Mouse (Mus musculus): ENCODE measurements around the gene Ap3b1. TPM values are rescaled to one million over a fixed set of nuclear protein-coding genes. Genes with fewer than 3 reads are reported as not detected.

The Ap3b1 gene
- polyA plus RNA-seq, 1 experiment from 2014 or later, result 169 TPM

DNA sequence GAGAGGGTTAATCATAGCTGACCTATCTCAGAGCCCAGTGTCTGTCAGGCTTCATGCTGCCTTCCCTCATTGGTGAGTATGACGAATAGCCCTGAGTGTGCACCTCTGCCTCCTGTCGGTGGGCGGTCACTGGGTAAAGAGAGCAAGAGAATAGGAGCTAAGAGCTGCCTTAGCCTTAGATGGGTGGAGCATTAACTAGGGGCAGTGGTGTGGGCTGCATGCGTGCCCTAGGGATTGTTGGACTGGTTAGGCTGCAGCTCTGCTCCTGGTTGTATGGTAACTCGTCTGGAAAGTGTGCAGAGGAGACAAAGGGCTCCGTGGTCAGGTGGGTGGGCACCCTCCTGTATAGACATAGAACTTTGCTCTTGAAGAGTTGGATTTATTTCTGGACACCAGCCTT, 157.8 kb downstream of the Ap3b1 start:
- H3K79me2 ChIP-seq (ENCODE audit: inconsistent target), result no peaks in the 10 kb centered on the region

DNA sequence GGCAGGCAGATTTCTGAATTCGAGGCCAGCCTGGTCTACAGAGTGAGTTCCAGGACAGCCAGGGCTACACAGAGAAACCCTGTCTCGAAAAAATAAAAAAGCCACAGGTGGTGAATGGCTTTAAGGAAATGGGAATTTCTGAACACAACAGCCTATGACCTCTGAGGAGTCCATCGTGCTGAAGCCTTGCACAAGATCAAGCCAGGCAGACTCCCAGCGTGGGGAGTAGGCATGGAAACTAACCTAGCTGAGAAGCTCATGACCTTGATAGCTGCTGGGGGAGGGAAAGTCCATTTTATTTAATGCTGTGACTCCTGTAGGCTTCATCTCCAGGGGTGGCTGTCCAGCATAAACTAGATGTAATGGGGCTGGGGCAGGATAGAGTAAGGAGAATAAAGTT, 159.4 kb downstream of the Ap3b1 start:
- H3K36me3 ChIP-seq (ENCODE audit: inconsistent target), result peaks cover 7% of the 10 kb centered on the region; the same call in 1 of the 2 replicates
- H3K79me2 ChIP-seq (ENCODE audit: inconsistent target), result no peaks in the 10 kb centered on the region
- no peak overlapping the region for H3K27ac ChIP-seq
- 93% methylated on average over 4 of the region's 4 CpGs for WGBS (ENCODE audit: missing documents)
- H3K4me3 ChIP-seq (ENCODE audit: inconsistent target), result no peak overlapping the region

More for the DNA sequence above, 157.8 kb downstream of the Ap3b1 start:
- Histone ChIP-seq H3K36me3 (ENCODE audit: inconsistent target) (peaks cover 7% of the 10 kb centered on the region; the same call in 1 of the 2 replicates), H3K27ac (no peak overlapping the region), H3K4me3 (ENCODE audit: inconsistent target) (no peak overlapping the region)
- WGBS (ENCODE audit: missing documents), result 90% methylated on average over 6 of the region's 6 CpGs

DNA sequence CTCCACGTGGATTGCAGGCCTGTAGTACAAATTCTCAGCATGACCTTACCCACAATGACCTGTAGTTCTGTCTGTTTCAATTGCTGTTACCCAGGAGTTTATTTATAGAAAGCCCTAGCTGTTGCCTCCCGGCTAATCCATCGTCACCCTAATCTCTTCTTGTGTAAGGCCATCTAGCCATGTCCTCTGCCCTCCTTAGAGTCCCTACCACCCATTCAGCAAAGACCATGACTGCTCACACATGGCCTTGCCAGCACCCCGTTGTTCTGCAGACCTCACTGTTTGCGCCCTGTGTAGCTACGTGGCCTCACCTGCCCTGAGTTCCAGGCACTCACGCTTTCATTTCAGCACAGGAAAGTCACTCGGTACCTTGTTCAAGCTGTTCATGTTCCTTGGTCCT, 160.5 kb downstream of the Ap3b1 start:
- Histone ChIP-seq H3K79me2 (ENCODE audit: inconsistent target) (no peaks in the 10 kb centered on the region), H3K27ac (no peak overlapping the region), H3K36me3 (ENCODE audit: inconsistent target) (peaks cover 7% of the 10 kb centered on the region; the same call in 1 of the 2 replicates), H3K4me3 (ENCODE audit: inconsistent target) (no peak overlapping the region)
- WGBS (ENCODE audit: missing documents), result 96% methylated on average over 8 of the region's 8 CpGs

DNA sequence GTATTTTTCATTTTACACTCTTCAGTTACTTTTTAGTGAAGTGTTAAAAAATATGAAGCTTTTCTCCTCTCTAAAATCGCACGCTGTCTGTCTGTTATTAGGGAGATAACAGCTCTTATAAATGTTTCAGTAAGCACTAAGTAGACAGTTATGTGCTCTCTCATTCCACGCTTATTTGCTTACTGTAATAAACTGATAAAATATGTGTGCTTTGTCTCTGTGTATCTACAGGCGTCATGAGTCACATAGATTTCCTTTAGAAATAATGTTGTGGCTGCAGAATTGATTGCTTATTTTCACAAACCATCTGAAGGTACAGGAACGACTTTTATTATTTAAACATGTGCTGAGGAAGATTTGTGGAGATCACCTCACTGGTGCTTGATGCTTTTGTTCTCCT, 164.5 kb downstream of the Ap3b1 start:
- H3K36me3 ChIP-seq (ENCODE audit: inconsistent target), result peaks cover 14% of the 10 kb centered on the region; the same call in 1 of the 2 replicates
- no peak overlapping the region for H3K27ac ChIP-seq
- H3K79me2 ChIP-seq (ENCODE audit: inconsistent target), result no peaks in the 10 kb centered on the region
- WGBS (ENCODE audit: missing documents), result 91% methylated on average over 5 of the region's 5 CpGs
- no peak overlapping the region for H3K4me3 ChIP-seq (ENCODE audit: inconsistent target)

DNA sequence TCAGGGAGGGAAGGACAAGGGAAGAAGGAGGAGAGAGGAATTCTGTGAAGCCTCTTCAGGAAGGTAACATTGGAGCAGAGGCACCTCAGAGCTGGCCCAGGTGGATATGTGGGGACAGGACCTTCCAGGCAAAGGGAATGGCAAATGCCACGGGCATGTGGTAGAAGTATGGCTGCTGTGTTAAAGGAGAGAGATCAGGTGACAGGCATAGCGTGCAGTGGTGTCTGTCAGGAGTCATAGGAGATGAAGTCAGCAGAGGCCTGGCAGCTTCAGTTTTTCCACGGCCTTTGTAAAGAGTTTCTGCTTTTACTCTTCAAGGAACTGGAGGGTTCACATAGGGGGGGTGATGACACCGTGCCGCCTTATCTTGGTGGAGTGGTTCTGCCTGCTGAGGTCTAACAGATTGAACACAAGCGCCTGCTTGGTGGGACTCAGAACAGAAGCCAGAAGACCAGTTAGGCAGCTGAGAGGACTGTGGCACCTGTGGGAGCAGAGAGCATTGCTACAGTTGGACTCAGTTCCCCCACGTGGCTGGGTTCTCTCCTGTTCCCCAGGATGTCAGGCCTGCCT, 166.0 kb downstream of the Ap3b1 start:
- H3K36me3 ChIP-seq (ENCODE audit: inconsistent target), result peaks cover 29% of the 10 kb centered on the region
- no peak overlapping the region for H3K4me3 ChIP-seq (ENCODE audit: inconsistent target)
- H3K79me2 ChIP-seq (ENCODE audit: inconsistent target), result no peaks in the 10 kb centered on the region
- 93% methylated on average over 7 of the region's 7 CpGs for WGBS (ENCODE audit: missing documents)
- no peak overlapping the region for H3K27ac ChIP-seq

DNA sequence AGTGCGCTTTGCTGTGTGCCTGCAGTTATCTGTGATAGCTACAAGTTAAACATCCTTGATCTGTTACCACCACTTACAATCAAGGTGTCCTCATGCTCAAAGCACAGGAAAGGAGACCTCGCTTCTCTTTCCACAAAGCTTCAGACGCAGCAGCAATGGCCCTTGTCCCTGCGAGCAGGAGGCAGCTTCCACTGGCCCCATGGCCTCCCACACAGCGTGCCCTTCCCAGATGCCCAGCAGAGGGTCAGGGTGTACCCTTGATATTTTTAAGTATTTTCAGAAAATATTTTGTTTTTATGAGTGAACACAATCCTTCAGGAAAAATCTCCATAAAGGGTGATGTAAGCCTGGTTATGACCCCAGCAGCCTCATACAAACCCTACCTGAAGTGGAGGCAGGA, 170.4 kb downstream of the Ap3b1 start:
- peaks cover 40% of the 10 kb centered on the region for H3K36me3 ChIP-seq (ENCODE audit: inconsistent target)
- H3K4me3 ChIP-seq (ENCODE audit: inconsistent target), result no peak overlapping the region
- no peaks in the 10 kb centered on the region for H3K79me2 ChIP-seq (ENCODE audit: inconsistent target)
- H3K27ac ChIP-seq, result no peak overlapping the region
- WGBS (ENCODE audit: missing documents), result 99% methylated on average over 5 of the region's 5 CpGs

DNA sequence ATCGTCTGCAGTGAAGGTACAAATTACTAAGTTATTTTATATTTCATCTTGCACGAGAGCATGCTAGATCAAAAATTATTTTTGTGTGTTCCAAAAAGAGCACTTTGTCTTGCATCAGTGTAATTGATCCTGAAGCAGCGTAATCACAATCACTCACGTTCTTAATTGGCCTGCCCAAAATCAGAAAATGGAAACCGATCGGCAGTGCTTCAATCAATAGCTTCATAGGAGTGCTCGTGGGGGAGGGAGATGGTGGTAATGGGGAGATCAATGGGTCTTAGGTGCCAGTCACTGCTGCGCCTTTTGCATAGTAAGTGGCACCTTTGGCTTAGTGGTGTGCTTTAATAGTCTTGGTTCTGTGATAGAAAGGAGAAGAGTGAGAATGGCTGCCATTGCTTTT, 174.8 kb downstream of the Ap3b1 start:
- Histone ChIP-seq H3K36me3 (ENCODE audit: inconsistent target) (peaks cover 52% of the 10 kb centered on the region), H3K27ac (no peak overlapping the region), H3K4me3 (ENCODE audit: inconsistent target) (no peak overlapping the region), H3K79me2 (ENCODE audit: inconsistent target) (no peaks in the 10 kb centered on the region)
- 94% methylated on average over 8 of the region's 8 CpGs for WGBS (ENCODE audit: missing documents)

DNA sequence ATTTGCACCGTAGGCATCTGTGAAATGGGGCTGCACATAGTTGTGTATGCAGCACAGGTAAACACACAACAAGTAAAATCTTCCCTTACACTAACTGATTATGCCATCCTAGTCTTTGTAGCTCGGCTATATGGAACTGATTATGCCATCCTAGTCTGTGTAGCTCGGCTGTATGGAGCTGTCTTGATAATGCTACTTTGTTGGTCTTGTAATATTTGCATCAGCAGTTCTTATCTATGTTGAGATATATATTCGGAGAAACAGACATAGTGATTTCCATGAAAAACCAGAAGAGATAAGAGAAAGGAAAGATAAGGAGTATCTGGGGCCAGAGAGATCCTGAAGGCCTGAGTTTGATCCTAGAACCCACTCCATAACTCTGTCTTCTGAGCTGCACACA, 178.6 kb downstream of the Ap3b1 start:
- Histone ChIP-seq H3K36me3 (ENCODE audit: inconsistent target) (peaks cover 41% of the 10 kb centered on the region; the same call in 1 of the 2 replicates), H3K27ac (no peak overlapping the region), H3K4me3 (ENCODE audit: inconsistent target) (no peak overlapping the region), H3K79me2 (ENCODE audit: inconsistent target) (no peaks in the 10 kb centered on the region)
- WGBS (ENCODE audit: missing documents), result 95% methylated on average over 4 of the region's 4 CpGs

DNA sequence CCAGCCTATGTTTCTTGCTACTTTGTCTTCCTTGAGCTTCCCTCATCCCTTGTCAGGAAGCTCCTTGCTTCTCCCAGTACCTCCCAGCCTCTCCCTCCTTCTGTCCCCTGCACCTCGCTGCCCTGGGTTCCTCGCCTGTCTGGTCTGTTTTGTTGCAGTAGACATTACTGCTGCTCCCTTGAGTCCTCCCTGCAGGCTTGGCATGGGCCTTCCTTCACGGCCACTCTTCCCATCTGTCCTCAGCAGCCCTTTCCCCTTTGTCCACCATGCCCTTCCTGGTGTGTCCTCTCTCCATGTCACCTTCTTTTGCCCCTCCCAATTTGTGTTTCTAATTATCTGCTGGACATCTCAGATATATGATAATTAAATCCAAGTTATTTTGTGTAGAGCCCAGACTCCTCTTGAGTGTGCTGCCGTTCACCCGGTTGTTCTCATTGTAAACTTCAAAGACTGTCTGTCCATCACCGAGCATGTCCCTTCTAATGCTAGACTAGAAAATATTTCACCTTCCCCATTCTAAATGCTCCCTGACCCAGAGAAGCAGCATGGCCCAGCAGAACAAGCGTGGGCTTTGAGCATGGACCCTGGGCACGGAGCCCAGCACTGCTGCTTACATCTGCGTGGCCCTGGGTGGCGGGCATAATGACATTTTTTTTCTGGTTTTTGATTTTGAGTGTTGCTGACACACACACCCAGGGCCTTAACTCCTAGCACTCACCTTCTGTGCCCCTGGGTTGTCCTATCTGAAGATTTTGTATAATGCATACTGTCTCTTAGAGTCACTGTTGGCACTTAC, 181.3 kb downstream of the Ap3b1 start:
- Histone ChIP-seq H3K4me3 (ENCODE audit: inconsistent target) (no peak overlapping the region), H3K36me3 (ENCODE audit: inconsistent target) (peaks cover 54% of the 10 kb centered on the region; the same call in 1 of the 2 replicates), H3K79me2 (ENCODE audit: inconsistent target) (no peaks in the 10 kb centered on the region), H3K27ac (no peak overlapping the region)
- WGBS (ENCODE audit: missing documents), result 94% methylated on average over 10 of the region's 10 CpGs

DNA sequence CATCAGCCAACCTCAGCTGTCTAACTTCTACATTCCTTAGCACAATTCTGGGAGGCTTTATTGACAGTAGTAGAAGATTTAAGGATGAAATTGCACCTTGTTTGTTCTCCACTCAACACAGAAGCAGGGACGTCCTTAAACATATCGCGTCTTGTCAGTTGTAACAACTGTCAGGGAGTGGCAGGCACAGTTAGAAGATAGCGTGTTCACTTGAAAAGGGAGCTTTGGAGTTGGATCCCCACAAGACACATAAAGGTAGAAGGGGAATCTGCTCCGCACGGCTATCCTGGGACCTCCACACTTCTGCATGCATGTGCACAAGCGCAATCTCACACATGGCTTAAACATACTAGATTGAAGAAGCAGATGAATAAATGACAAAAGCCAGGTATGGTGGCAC, 183.3 kb downstream of the Ap3b1 start:
- H3K27ac ChIP-seq, result no peak overlapping the region
- H3K4me3 ChIP-seq (ENCODE audit: inconsistent target), result no peak overlapping the region
- 93% methylated on average over 7 of the region's 7 CpGs for WGBS (ENCODE audit: missing documents)
- peaks cover 40% of the 10 kb centered on the region; the same call in 1 of the 2 replicates for H3K36me3 ChIP-seq (ENCODE audit: inconsistent target)
- no peaks in the 10 kb centered on the region for H3K79me2 ChIP-seq (ENCODE audit: inconsistent target)

DNA sequence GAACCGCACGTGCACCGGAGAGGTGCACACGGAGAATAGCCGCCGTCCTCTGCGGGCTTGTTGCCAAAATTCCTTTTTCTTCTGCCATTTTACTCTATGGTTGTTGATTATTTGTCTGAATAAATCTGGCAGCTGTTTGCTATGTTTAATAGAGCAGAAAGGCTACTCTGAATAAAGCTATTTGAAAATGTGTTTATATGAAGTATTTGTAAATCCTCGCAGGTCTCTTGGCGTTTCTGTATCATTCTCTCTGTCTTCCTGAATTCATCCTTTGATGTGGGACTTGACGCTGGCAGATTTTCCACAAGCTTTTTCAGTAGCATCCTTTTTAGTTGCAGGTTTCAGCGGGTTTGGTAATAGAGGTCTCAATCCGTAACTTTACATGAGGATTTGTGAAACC, 185.5 kb downstream of the Ap3b1 start:
- WGBS (ENCODE audit: missing documents), result 94% methylated on average over 12 of the region's 12 CpGs
- peaks cover 56% of the 10 kb centered on the region; the same call in 1 of the 2 replicates for H3K36me3 ChIP-seq (ENCODE audit: inconsistent target)
- no peak overlapping the region for H3K4me3 ChIP-seq (ENCODE audit: inconsistent target)
- H3K79me2 ChIP-seq (ENCODE audit: inconsistent target), result no peaks in the 10 kb centered on the region
- no peak overlapping the region for H3K27ac ChIP-seq

DNA sequence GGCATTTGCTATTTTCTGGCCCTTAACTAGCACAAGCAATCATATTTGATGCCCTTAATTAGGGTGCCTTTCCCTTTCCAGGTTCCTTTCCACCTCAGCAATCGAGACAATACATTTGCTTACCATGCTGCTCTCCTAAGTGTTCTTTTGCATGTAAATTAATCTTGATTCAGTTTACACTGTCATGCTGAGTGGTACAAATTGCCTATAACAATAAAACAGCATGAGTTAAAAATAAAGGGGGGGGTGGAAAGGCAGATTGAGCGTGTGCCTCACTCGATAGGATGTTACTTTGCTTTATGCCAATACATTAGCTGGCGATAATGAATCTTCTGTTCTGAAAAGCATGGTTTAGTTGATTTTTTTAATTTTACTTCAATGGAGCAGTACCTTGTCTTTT, 187.0 kb downstream of the Ap3b1 start:
- H3K4me3 ChIP-seq (ENCODE audit: inconsistent target), result no peak overlapping the region
- H3K36me3 ChIP-seq (ENCODE audit: inconsistent target), result peaks cover 64% of the 10 kb centered on the region
- WGBS (ENCODE audit: missing documents), result 92% methylated on average over 4 of the region's 4 CpGs
- H3K79me2 ChIP-seq (ENCODE audit: inconsistent target), result no peaks in the 10 kb centered on the region
- H3K27ac ChIP-seq, result no peak overlapping the region

DNA sequence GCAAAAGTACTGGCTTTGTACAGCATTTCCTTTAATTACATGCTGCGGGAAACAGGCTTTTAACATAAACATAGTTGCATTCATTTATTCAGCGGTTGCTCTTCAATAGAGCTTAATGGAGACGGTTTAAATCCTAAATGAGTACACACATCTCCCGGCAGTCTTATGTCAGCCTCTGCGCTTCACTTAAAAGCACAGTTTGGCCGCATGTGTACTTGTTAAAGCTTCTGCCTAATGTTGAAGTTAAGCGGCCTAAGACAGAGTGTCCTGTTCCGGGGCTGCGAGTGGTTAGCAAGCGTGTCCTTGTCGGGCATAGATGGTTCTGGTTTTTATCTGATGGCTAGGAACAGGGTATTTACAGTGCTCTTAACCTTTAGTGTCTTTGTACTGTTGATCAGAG, 187.5 kb downstream of the Ap3b1 start:
- peaks cover 59% of the 10 kb centered on the region for H3K36me3 ChIP-seq (ENCODE audit: inconsistent target)
- no peak overlapping the region for H3K4me3 ChIP-seq (ENCODE audit: inconsistent target)
- WGBS (ENCODE audit: missing documents), result 96% methylated on average over 10 of the region's 11 CpGs

DNA sequence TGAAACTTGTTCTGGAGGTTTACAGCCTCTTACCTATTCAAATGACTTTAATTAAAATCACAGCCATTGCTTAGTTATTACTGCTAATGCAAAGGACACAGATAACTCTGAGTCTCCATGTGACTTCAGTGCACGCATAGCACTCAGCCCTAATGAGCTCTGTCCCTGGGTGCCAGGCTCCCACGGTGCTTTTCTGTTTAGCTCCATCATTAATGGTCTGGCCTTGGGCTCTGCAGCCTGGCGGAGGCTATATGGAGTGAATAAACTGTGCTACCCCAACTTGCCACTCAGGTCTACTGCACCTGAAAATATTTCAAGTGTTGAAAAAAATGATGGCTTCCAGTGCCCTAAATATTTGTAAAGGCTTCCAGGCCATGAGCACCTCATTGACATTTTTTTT, 190.8 kb downstream of the Ap3b1 start:
- Histone ChIP-seq H3K79me2 (ENCODE audit: inconsistent target) (no peaks in the 10 kb centered on the region), H3K36me3 (ENCODE audit: inconsistent target) (peaks cover 32% of the 10 kb centered on the region), H3K27ac (no peak overlapping the region), H3K4me3 (ENCODE audit: inconsistent target) (no peak overlapping the region)
- WGBS (ENCODE audit: missing documents), result 96% methylated on average over 3 of the region's 3 CpGs

More for the DNA sequence above, 187.5 kb downstream of the Ap3b1 start:
- Histone ChIP-seq H3K79me2 (ENCODE audit: inconsistent target) (no peaks in the 10 kb centered on the region), H3K27ac (no peak overlapping the region)

DNA sequence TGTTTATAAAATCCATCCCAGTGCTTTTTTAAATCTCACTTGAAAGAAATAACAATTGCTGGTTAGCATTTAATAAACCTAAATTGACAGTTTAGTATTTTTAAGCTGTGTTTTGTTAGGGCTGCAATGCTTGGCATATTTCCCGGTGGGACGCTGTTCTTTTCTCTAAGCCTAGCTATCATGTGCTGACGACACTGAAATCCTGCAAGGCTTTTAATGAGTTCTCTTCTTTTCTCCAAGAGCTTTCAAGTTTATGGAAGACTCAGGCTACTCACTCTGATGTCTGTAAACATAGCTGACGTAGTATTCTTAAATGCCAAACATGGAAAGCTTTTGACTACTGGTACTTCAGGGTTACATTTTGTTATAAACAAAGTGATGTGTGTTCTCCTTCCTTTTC, 191.3 kb downstream of the Ap3b1 start:
- Histone ChIP-seq H3K27ac (no peak overlapping the region), H3K4me3 (ENCODE audit: inconsistent target) (no peak overlapping the region), H3K79me2 (ENCODE audit: inconsistent target) (no peaks in the 10 kb centered on the region), H3K36me3 (ENCODE audit: inconsistent target) (peaks cover 32% of the 10 kb centered on the region)
- 100% methylated on average over 4 of the region's 4 CpGs for WGBS (ENCODE audit: missing documents)
